Mouse (Mus musculus) olfactory bulb, adult 2 months (tissue): Measurements from ENCODE around the gene Fggy. TPM values are rescaled to one million over a fixed set of nuclear protein-coding genes. Genes with fewer than 3 reads are reported as not detected.

Source experiments
- H3K27ac ChIP-seq: fragments of 200-500 bp; 2 replicates; pipeline ENCODE4 v1.5.1; 2012; ENCODE audit warnings: low read depth, low read length; ENCODE audit not compliant: insufficient read depth
- H3K4me1 ChIP-seq: fragments of 200-500 bp; 2 replicates; pipeline ENCODE4 v1.6.1; 2012; ENCODE audit warnings: low read length; ENCODE audit not compliant: control insufficient read depth, insufficient read depth
- H3K4me3 ChIP-seq: fragments of 200-500 bp; 2 replicates; pipeline ENCODE4 v1.5.1; 2012; ENCODE audit warnings: mild to moderate bottlenecking, low read depth, low read length, moderate library complexity; ENCODE audit not compliant: insufficient read depth
- CTCF ChIP-seq: fragments of 200-500 bp; IDR thresholded peaks from 2 replicates; pipeline ENCODE4 v1.5.1; 2012; ENCODE audit warnings: low read depth, mild to moderate bottlenecking, low read length, moderate library complexity; ENCODE audit not compliant: insufficient read depth
- POLR2A ChIP-seq: fragments of 200-500 bp; IDR thresholded peaks from 2 replicates; pipeline ENCODE4 v1.6.1; 2012; ENCODE audit warnings: mild to moderate bottlenecking, low read depth, low read length, moderate library complexity; ENCODE audit not compliant: insufficient read depth
- WGBS: fragments of 180-500 bp; shearing (Covaris S2); methylation state at CpG from one replicate; pipeline ENCODE4 v1.1.7; 2018; 5-methylcytosine and 5-hydroxymethylcytosine counted together
- polyA plus RNA-seq: library from polyadenylated mRNA; stranded (reverse); fragments of >200 nt; gene quantifications from 2 replicates; pipeline ENCODE4 v1.2.4, GENCODE M21; 2012; ENCODE audit warnings: low replicate concordance; ENCODE audit not compliant: missing spikeins, insufficient read depth, insufficient read length

Fggy gene
- polyA plus RNA-seq, 1 experiment: not detected

GRCm38 (mm10) chr4:95649552-95649905, 92.2 kb downstream of the Fggy start:
- TF ChIP-seq POLR2A: no peak
- TF ChIP-seq CTCF: no peak
- H3K4me3 ChIP-seq: no peak overlapping the region
- no peak overlapping the region for H3K27ac ChIP-seq
- peaks cover 6% of the 10 kb centered on the region; the same call in 1 of the 2 replicates for H3K4me1 ChIP-seq
- WGBS: 68% methylated on average over 3 of the region's 3 CpGs

- peaks cover 6% of the 10 kb centered on the region; the same call in 1 of the 2 replicates for H3K4me1 ChIP-seq
- TF ChIP-seq CTCF: no peak
- no peak for TF ChIP-seq POLR2A
- H3K4me3 ChIP-seq: no peak overlapping the region
- 55% methylated on average over 6 of the region's 6 CpGs for WGBS
- no peak overlapping the region for H3K27ac ChIP-seq
Measured at GRCm38 (mm10) chr4:95649980-95650379, 92.7 kb downstream of the Fggy start.

- WGBS: 67% methylated on average over 6 of the region's 6 CpGs
- Histone ChIP-seq H3K4me1 (peaks cover 6% of the 10 kb centered on the region; the same call in 1 of the 2 replicates), H3K4me3 (no peak overlapping the region), H3K27ac (no peak overlapping the region)
- TF ChIP-seq POLR2A (no peak), CTCF (no peak)
Measured at GRCm38 (mm10) chr4:95652044-95652443, 94.7 kb downstream of the Fggy start.

- Histone ChIP-seq H3K4me3 (no peak overlapping the region), H3K4me1 (peaks cover 6% of the 10 kb centered on the region; the same call in 1 of the 2 replicates), H3K27ac (0 out of 2 replicates have a peak overlapping the region, but pooled peaks have one; percentile 36)
- no peak for TF ChIP-seq CTCF
- no peak for TF ChIP-seq POLR2A
- 52% methylated on average over 4 of the region's 4 CpGs for WGBS
Measured at GRCm38 (mm10) chr4:95653296-95653912, 96.1 kb downstream of the Fggy start.

- peak overlapping the region; percentile 36; the same call in 1 of the 2 replicates for H3K27ac ChIP-seq
- 67% methylated on average over 4 of the region's 4 CpGs for WGBS
- no peak overlapping the region for H3K4me3 ChIP-seq
- H3K4me1 ChIP-seq: peaks cover 6% of the 10 kb centered on the region; the same call in 1 of the 2 replicates
- TF ChIP-seq CTCF: no peak
- no peak for TF ChIP-seq POLR2A
Measured at GRCm38 (mm10) chr4:95653913-95654301, 96.6 kb downstream of the Fggy start.

GRCm38 (mm10) chr4:95659024-95659423, 101.7 kb downstream of the Fggy start:
- Histone ChIP-seq H3K27ac (no peak overlapping the region), H3K4me1 (no peaks in the 10 kb centered on the region), H3K4me3 (no peak overlapping the region)
- 77% methylated on average over 3 of the region's 3 CpGs for WGBS
- TF ChIP-seq POLR2A: no peak
- TF ChIP-seq CTCF: no peak

GRCm38 (mm10) chr4:95663596-95663995, 106.3 kb downstream of the Fggy start:
- TF ChIP-seq POLR2A: no peak
- no peak for TF ChIP-seq CTCF
- H3K27ac ChIP-seq: no peak overlapping the region
- 89% methylated on average over 4 of the region's 4 CpGs for WGBS

GRCm38 (mm10) chr4:95664327-95664726, 107.0 kb downstream of the Fggy start:
- TF ChIP-seq POLR2A: no peak
- TF ChIP-seq CTCF: no peak
- WGBS: 93% methylated on average over 3 of the region's 3 CpGs

More at GRCm38 (mm10) chr4:95663596-95663995, 106.3 kb downstream of the Fggy start:
- Histone ChIP-seq H3K4me3 (no peak overlapping the region), H3K4me1 (peaks cover 7% of the 10 kb centered on the region)

GRCm38 (mm10) chr4:95666284-95666889, 109.1 kb downstream of the Fggy start:
- 43% methylated on average over 7 of the region's 7 CpGs for WGBS
- peak overlapping the region; percentile 59; the same call in 1 of the 2 replicates for H3K27ac ChIP-seq

More at GRCm38 (mm10) chr4:95664327-95664726, 107.0 kb downstream of the Fggy start:
- no peak overlapping the region for H3K27ac ChIP-seq
- no peak overlapping the region for H3K4me3 ChIP-seq
- H3K4me1 ChIP-seq: peaks cover 7% of the 10 kb centered on the region

More at GRCm38 (mm10) chr4:95666284-95666889, 109.1 kb downstream of the Fggy start:
- TF ChIP-seq POLR2A (no peak), CTCF (no peak)
- H3K4me3 ChIP-seq: no peak overlapping the region
- peaks cover 7% of the 10 kb centered on the region for H3K4me1 ChIP-seq
